Mouse (Mus musculus): Measurements from ENCODE around the gene Klf5. TPM values are rescaled to one million over a fixed set of nuclear protein-coding genes. Genes with fewer than 3 reads are reported as not detected.

The Klf5 gene
- total RNA-seq, 2 experiments from 2014 or later = 4.9 to 6.1 TPM

DNA sequence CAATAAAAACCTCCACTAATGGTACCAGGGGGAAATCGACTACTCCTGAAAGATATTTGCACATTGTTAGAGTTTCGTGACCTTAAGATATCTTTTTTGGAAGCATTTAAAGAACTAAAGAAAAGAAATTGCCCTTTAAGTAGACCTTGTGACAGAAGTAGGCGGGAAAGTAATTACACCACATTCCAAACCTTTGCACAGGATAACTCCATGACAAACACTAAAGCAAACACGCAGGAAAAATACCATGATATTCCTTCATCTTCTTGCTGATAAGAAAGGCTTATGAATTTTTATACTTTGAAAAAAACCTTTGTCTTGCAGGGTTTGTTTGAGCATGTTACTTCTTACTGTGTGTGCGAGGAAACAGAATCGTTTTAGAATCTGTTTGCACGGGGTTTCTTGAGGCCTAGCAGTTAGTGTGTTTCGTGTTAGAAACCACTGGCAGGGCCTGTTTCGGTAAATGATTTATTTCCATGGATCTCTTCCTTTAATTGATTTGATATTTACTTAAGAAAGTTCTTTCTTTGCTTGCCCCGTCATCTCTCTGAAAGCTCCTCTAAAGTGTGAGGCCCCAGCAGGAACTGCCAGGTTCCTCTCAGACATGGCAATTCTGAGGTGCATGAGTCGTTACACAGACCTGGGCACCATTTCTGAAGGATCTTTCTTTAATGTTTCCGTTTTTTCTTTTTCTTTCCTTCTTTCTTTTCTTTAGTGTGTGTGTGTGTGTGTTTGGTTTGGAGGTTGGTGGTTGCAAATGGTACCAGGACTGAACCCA, 65.7 kb downstream of the Klf5 start:
- no peak for DNase-seq
- intact Hi-C loops (cut with DNase I) = no loop called here

Other genes with a start within 250 kb of the Klf5 start
- gene Pibf1, start 199.3 kb upstream of the Klf5 start, total RNA-seq (2021) = 1 to 10 TPM; 4.9 to 7.5 TPM
- gene Dis3, start 198.9 kb upstream of the Klf5 start, total RNA-seq (2021) = 10 to 100 TPM in 1 of 2 experiments, 1 to 10 TPM in 1; 8.1 to 12.0 TPM

Data from gastrocnemius, postnatal 36 days (tissue).